Mouse (Mus musculus) embryo, embryonic 10.5 days (tissue): ENCODE data around the gene Ms4a6d.
"Not testable (repeated sequence)": the region's sequence is repeated elsewhere in the genome, so short reads cannot be mapped to it uniquely, and the experiment has no call there.

ENCODE experiments used
- DNase-seq: peaks from one replicate; pipeline ENCODE4 v3.0.0-alpha.2; 2015; ENCODE audit warnings: low spot score

Gene Ms4a6d

DNA sequence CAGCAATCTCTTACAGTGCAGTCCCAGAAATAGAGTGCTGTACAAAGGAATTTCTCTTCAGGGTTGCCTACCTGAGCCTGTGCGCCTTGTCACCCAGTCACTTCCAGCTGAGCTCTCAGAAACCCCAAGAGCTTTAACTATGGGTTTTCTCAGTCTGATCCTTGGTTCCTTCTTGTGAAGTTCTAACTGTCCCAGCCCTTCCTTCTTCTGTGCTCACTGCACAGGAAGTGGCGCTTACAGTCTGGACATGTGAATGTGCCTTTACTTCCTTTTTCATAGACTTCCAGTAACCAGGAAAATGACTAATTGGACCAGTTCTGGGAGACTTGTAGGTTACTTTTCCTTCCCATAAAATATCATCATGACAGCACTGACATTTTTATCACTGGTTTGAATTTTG lies at the start of gene Ms4a6d:
TSS of gene Ms4a6d (minus strand) at position 247 of the 400 bp plus-strand sequence.
- no peak for DNase-seq

- DNase-seq = no peak
Observed at GRCm38 (mm10) chr19:11649564-11649963, 44.9 kb upstream of the Ms4a6d start.

- DNase-seq = no peak
Observed at GRCm38 (mm10) chr19:11646166-11646565, 41.5 kb upstream of the Ms4a6d start.

DNA sequence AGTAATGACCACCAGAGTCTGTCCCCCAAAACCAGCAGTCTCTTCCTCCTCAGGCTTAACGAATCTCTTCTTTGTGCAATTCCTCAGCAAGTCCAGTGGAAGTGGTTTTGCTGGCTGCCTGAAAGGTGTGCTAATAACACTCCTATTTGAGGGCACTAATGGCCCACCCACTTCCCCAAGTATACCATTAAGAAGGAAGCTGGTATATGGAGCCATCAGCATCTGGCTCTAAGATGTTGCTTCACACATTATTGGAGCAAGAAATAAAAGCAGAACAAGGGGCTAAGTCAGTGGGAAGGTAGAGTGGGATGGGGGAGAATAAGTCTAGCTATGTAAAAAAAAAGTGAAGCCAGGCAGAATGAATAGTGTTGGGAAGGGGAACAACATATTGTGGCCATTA lies 36.1 kb upstream of the Ms4a6d start, which contains the start of gene Ms4a3:
TSS of gene Ms4a3 (minus strand) at position 120 of the 400 bp plus-strand sequence.
- DNase-seq = no peak

GRCm38 (mm10) chr19:11639038-11639437 lies 34.4 kb upstream of the Ms4a6d start:
- DNase-seq = no peak

DNA sequence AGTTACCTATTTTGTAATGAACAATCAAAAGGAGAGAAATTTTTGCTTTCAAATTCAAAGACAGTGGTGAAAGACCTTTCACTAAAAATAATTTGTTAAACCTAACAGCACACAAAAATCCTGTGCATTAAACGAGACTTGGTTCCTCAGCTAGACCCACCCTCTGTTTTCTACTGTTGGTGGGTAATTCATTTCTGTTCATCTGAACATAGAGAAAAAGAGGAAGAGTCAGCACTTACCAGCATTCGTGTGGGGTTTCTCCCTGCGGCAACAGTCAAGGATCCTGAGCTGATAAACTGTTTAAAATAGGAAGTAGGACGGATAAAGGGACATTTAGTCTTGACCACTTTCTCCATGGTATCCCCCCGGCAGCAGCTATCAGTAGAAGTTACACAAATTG lies 30.9 kb upstream of the Ms4a6d start:
- DNase-seq = no peak

- no peak for DNase-seq
Observed at GRCm38 (mm10) chr19:11634330-11634729, 29.7 kb upstream of the Ms4a6d start.

DNA sequence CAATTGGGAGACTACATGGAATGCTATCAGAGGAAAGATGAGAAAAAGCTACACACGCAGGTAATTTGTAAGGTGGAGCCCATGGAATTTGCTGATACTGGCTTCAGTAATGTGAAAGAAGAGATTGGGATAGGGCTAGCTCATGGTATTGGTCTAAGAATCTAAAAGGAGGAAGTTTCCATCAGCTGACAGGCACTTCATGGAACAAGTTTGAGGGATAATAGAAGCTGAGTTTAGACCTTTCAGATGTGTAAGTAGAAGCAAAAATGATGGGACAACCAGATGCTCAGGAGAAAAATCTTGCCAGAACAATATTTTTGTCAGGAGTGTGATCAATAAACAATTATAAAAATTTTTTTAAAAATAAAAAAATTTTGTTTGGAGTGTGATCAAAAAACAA lies 29.1 kb upstream of the Ms4a6d start:
- DNase-seq = no peak

- peak; percentile 8 for DNase-seq
Observed at GRCm38 (mm10) chr19:11625231-11625630, 20.6 kb upstream of the Ms4a6d start.

- peak; percentile 19 for DNase-seq
Observed at GRCm38 (mm10) chr19:11624800-11625199, 20.2 kb upstream of the Ms4a6d start.

DNA sequence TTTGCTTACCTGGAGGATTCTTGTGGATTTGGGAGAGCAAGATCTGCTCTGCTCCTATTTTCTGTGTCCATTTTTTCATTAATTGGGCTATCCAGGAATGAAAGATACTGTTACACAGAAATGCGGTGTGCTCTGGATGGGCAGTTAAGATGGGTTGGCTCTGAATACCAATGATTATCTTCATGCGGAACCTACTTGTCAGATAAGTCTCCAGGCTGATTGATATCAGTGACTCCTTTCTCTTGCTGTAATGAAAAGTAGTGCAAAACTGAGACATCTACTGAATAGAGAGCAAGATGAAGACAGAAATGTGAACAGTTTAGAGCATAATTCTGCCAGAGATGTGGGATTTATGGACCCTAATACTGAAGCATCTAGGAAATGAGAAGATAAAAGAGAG lies 18.9 kb upstream of the Ms4a6d start, which contains the start of gene Ms4a2:
TSS of gene Ms4a2 (minus strand) at position 169 of the 400 bp plus-strand sequence.
- no peak for DNase-seq

DNA sequence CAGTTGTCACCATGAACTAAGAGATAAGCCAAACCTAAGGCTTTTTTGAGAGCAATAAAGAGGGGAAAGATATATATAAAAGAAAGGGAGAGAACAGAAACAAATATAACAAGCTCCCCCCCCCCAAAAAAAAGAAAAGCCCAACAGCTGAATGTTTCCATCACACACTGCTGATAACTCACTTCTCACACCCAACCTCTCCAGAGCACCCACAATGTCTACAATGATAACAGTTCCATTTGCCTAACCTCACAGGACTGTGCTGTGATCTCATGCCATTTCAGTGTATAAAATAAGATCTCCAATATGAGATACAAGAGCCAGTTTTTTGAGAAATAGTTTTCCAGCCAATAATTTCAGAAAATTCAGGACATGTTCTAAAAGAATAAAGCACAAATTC lies 13.3 kb upstream of the Ms4a6d start:
- DNase-seq = no peak

DNA sequence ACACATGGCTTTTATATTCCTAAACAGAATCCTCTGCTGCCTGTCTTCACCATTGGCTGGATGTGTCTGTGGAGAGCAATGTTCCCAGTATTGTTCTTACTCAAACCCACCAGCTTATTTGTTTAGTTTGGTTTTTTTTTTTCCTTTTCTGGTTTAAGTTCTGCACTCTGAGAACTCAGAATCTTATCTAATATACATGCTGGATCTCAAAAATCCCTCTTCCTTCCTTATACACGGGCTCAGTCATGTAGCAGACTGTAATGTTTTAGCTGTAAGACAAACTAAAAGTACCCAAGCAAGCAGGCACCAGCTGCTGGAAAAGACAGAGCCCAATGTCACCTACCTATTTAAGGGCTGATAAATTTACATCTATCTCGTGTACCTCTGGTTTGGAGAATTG lies 10.2 kb upstream of the Ms4a6d start:
- no peak for DNase-seq

- DNase-seq = no peak
Observed at GRCm38 (mm10) chr19:11613776-11614443, 9.3 kb upstream of the Ms4a6d start.

DNA sequence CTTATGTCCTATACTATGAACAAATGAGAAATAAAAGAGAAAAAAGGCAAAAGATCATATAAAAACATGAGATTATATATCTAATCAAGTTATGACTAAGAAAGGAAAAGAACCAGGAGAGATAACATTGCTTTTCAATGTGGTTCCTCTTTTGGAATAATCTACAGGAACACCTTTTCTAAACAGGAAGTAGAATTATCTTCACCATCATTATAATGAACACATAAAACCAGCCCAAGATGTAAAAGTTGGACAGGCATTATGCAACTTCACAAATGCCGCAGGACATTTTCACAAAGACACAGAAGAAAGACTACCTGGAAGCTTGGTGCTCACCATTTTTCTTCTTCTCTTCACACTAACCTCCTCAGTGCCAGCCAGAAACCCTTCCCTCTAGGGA lies 8.4 kb upstream of the Ms4a6d start:
- DNase-seq = no peak

DNA sequence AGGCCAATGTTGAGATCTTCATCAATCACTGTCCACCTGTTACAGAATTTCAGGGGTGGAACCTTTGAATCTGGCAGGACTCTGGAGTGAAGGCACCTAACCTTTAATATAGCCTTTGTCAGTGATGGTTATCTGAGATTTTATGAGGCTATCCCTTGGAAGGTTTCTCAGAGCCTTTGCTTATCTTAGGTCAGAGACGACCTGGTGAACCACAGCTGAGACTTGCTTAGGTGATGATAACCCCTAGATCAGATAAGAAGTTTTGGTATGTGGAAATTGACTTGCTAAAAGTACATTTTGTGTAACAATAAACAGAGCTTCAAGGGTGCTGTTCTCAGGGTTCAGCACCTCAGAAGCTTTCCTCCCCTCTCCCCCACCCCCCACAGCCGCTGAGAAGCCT lies 7.6 kb upstream of the Ms4a6d start:
- DNase-seq = peak; percentile 24

- DNase-seq = peak; percentile 75
Observed at GRCm38 (mm10) chr19:11611541-11611945, 6.9 kb upstream of the Ms4a6d start.

GRCm38 (mm10) chr19:11608172-11608571 lies 3.5 kb upstream of the Ms4a6d start:
- peak; percentile 74 for DNase-seq

DNA sequence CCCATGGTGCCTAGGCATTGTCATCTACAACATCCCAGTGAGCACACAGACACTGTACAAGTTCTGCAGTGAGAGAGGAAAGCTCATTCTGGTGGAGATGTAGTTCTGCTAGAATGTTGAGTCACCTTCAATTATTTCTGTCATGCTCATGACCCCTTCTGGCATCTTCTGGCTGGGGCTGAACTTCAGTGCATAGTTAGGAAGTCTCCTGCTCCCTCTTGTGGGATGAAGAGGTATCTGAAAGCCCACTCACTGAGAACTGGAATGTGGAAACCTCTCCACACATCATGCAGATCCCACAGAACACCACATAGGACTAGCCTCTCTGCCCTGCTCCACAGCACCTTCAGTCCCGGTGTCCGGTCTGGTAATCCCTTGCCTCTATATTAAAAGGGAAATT lies 2.6 kb downstream of the Ms4a6d start:
- DNase-seq = peak; percentile 23

DNA sequence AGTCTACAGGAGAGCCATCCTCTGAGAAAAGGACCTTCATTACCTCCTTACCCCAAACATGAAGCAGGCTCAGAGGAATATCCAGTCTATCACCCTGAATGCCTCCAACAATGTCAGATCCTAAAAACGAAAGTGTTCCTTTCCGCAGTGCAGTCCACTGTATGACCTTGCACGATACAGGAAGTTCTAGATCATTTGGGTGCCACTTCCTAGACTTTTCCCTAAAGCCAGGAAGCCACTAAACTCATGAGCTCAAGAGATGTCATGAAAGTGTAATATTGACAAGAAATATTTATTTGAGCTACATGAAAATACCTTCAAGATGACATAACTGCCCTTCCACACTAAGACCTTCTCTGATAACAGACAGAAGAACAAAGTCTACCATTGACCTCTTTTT lies 3.3 kb downstream of the Ms4a6d start:
- no peak for DNase-seq

- DNase-seq = no peak
Observed at GRCm38 (mm10) chr19:11589891-11590449, 14.7 kb downstream of the Ms4a6d start.

DNA sequence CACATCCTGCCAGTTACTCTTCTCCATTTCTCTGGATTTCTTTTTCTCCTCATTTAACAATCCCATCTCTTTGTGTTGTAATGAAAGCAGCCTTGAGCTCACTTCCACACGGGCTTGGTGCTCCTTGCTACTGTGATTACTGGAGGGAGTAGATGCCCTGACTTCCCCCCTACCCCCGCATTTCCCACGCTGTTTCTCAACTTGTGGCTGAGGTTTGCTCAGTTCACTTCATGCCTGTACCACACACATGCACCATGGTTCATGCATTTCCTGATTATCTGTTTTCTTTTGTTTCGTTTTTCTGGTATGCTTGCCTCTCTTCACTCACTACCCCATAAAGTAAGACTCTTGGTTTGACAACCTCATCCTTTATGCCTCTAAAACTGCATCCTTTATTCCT lies 15.4 kb downstream of the Ms4a6d start:
- no peak for DNase-seq

DNA sequence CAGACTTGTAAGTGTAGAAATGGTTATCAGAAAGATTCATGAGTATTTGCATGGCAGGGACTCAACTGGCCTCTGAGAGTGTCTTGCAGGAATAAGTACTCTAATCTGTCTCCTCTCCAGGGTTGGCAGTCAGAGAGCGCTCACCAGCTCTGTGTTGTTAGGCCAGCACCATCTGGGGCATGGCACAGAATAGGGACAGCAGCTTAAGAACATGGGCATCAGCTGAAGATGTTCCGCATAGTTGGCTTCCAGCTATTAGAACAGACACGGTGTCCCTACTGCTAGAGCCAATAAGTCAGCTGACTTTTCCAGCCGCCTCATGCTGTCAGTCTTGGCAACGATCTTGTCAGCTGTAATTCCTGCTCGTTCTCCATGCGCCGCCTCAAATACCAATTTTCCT lies 29.7 kb downstream of the Ms4a6d start:
- no peak for DNase-seq

GRCm38 (mm10) chr19:11559560-11559959 lies 45.1 kb downstream of the Ms4a6d start:
- not testable (repeated sequence) for DNase-seq
